Mouse (Mus musculus) kidney, adult 2 months (tissue): ENCODE measurements at regions not wholly inside any gene's neighbourhood (a gene's known extent, or its start where the extent isn't known, plus 50 kb on each side); places are given as distances from the start of the nearest gene placed in this dataset.

Experiments
- CTCF ChIP-seq: fragments of 200-500 bp; conservative IDR thresholded peaks from 2 replicates; pipeline ENCODE4 v1.5.1; 2011; ENCODE audit warnings: low read depth, mild to moderate bottlenecking, control low read depth, low read length, moderate library complexity, mixed read lengths; ENCODE audit not compliant: insufficient read depth, insufficient read length
- POLR2A ChIP-seq: fragments of 200-500 bp; IDR thresholded peaks from one replicate; pipeline ENCODE4 v1.6.1; 2011; ENCODE audit warnings: low read depth, low read length, control low read depth

DNA sequence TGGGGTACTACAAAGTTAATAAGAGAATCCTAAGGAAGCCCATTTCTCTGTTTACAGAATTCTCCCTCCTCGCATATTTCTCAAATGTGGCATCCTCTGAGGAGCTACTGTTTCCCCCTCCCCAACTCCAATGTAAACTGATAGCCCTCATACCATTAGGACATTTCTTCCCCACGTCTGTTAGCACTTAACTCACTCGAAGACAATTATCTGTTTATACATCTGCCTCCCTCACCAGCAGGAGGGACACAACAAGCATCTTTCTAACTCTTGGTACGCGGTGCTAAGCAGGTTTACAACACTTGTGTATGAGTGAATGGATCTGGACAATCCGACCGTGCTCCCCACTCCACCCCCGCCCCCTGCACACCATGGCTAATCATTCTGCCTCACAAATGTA lies 324.8 kb downstream of the Sox4 start:
- TF ChIP-seq POLR2A (no peak), CTCF (no peak)
